Mouse (Mus musculus) CH12.LX (cell line): Measurements from ENCODE around the gene Wdr63.
A peak's percentile ranks its signal among the peaks of the same experiment; 100 is the strongest.

Experiments used
- CTCF ChIP-seq, 2 experiments: IDR thresholded peaks in 1 of 2; conservative IDR thresholded peaks in 1 of 2; 2 replicates each; pipeline ENCODE4 v1.5.1; 2011 to 2012; ENCODE audit warnings: low read depth in 2 of 2, low read length in 2 of 2, improper control_type of control experiment in 1 of 2, inconsistent platforms in 1 of 2, mild to moderate bottlenecking in 1 of 2, moderate library complexity in 1 of 2
- EP300 ChIP-seq: IDR thresholded peaks from 2 replicates; pipeline ENCODE4 v1.6.1; 2011; ENCODE audit warnings: low read length, improper control_type of control experiment
- JUND ChIP-seq: conservative IDR thresholded peaks from 2 replicates; pipeline ENCODE4 v1.6.1; 2011; ENCODE audit warnings: low read depth, low read length, improper control_type of control experiment
- MAX ChIP-seq: IDR thresholded peaks from 2 replicates; pipeline ENCODE4 v1.6.1; 2011; ENCODE audit warnings: low read length, improper control_type of control experiment
- NRF1 ChIP-seq: IDR thresholded peaks from 2 replicates; pipeline ENCODE4 v1.6.1; 2014; ENCODE audit warnings: low read depth, mild to moderate bottlenecking, inconsistent platforms, low read length, improper control_type of control experiment, moderate library complexity
- POLR2A ChIP-seq: IDR thresholded peaks from 2 replicates; pipeline ENCODE4 v1.6.1; 2011; ENCODE audit warnings: low read depth, mild to moderate bottlenecking, improper control_type of control experiment, low read length
- POLR2AphosphoS2 ChIP-seq: IDR thresholded peaks from 2 replicates; pipeline ENCODE4 v1.6.1; 2011; ENCODE audit warnings: low read depth, low read length, improper control_type of control experiment
- RCOR1 ChIP-seq: conservative IDR thresholded peaks from 2 replicates; pipeline ENCODE4 v1.6.1; 2012; ENCODE audit warnings: low read depth, mild to moderate bottlenecking, inconsistent platforms, low read length, improper control_type of control experiment
- TBP ChIP-seq: conservative IDR thresholded peaks from 2 replicates; pipeline ENCODE4 v1.6.1; 2011; ENCODE audit warnings: low read depth, low read length, improper control_type of control experiment
- USF1 ChIP-seq: IDR thresholded peaks from 2 replicates; pipeline ENCODE4 v1.6.1; 2014; ENCODE audit warnings: low read depth, mild to moderate bottlenecking, inconsistent platforms, low read length, improper control_type of control experiment
- USF2 ChIP-seq: conservative IDR thresholded peaks from 2 replicates; pipeline ENCODE4 v1.6.1; 2011; ENCODE audit warnings: low read depth, low read length, improper control_type of control experiment
- ZNF384 ChIP-seq: IDR thresholded peaks from 2 replicates; pipeline ENCODE4 v1.6.1; 2012; ENCODE audit warnings: low read depth, low read length, improper control_type of control experiment, inconsistent platforms

DNA sequence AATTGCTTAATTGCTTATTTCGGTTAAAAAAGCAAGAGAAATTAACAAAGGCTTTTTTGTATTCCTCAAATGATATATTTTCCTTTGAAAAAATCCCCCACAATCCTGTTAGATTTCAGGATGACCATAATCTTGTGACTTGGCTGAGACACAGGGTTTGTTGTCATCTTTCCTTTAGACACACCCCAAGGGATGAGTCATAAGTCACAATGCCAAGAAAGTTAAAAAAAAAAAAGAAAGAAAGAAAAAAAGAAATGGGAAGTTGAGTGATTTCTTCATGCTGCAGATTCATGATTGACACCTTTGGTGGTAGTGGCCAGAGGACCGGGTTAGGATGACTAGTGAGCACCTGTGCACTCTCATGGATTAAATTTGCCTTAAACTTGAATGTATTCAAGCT is 2.4 kb upstream of the Wdr63 start:
- TF ChIP-seq ZNF384 (peak; percentile 90), JUND (no peak; the same call in 1 of the 2 replicates), USF2 (no peak), TBP (no peak), MAX (no peak), USF1 (no peak), CTCF (conservative IDR thresholded peaks at IDR 0.05 in 1 of 2, IDR thresholded peaks at IDR 0.05 in 1 of 2; ENCODE audit: low read depth in 2 of 2, low read length in 2 of 2) (no peak), RCOR1 (no peak), POLR2A (no peak), NRF1 (no peak), POLR2AphosphoS2 (no peak), EP300 (no peak; the same call in 1 of the 2 replicates)
